8 mouse cellular contexts compared by ENCODE assay signal in genomic region chr4:55349452-55350218, GRCm38 (mm10). TPM values are rescaled to one million over a fixed set of nuclear protein-coding genes. Genes with fewer than 3 reads are reported as not detected.
A peak's percentile ranks its signal among the peaks of the same experiment; 100 is the strongest.
DNase-seq lines count a peak whose midpoint lies in the region; ATAC-seq and TF ChIP-seq lines count a peak whose summit lies in the region.

TSS of gene Rad23b (plus strand) at chr4:55350043.

- WGBS in heart, embryonic 11.5 days (ENCODE audit: insufficient replicate concordance): under 1% methylated on average over 74 of the region's 77 CpGs
- under 1% methylated on average over 77 of the region's 77 CpGs for WGBS in kidney, embryonic 16.5 days
- under 1% methylated on average over 77 of the region's 77 CpGs for WGBS in liver, adult 2 months

- no peaks in the 10 kb centered on the region for H3K9me3 ChIP-seq in heart, embryonic 11.5 days (replicated peaks; ENCODE audit: control insufficient read depth, low read length)
- H3K9me3 ChIP-seq in kidney, embryonic 16.5 days (ENCODE audit: low read length): no peaks in the 10 kb centered on the region

- H3K27me3 ChIP-seq in heart, embryonic 11.5 days (ENCODE audit: control insufficient read depth, insufficient read depth, low read length): no peaks in the 10 kb centered on the region
- H3K27me3 ChIP-seq in kidney, embryonic 16.5 days (ENCODE audit: insufficient read depth, low read length): no peaks in the 10 kb centered on the region
- H3K27me3 ChIP-seq in liver, adult 2 months (ENCODE audit: control insufficient read depth, insufficient read depth, low read length): no peaks in the 10 kb centered on the region
- no peaks in the 10 kb centered on the region for H3K27me3 ChIP-seq in myocyte (ENCODE audit: control insufficient read depth, insufficient read depth, insufficient read length)
- H3K27me3 ChIP-seq in splenic B cell, adult 2 months (ENCODE audit: control insufficient read depth, insufficient read depth, low read length, poor library complexity, severe bottlenecking): no peaks in the 10 kb centered on the region

- peak; percentile 83 for TF ChIP-seq POLR2A in liver, adult 2 months (IDR thresholded peaks at IDR 0.05; ENCODE audit: extremely low read depth, insufficient read depth, low read length)
- peak; percentile 94 for TF ChIP-seq POLR2A in myocyte (IDR thresholded peaks at IDR 0.05; ENCODE audit: insufficient read length, low read depth)

- peaks cover 17% of the 10 kb centered on the region for H3K79me2 ChIP-seq in liver, adult 2 months (ENCODE audit: control insufficient read depth, insufficient read depth, low read length)
- peaks cover 47% of the 10 kb centered on the region for H3K79me2 ChIP-seq in myocyte (ENCODE audit: control insufficient read depth, insufficient read depth)

- no peaks in the 10 kb centered on the region for H3K36me3 ChIP-seq in heart, embryonic 11.5 days (ENCODE audit: control insufficient read depth, insufficient read depth, low read length)
- H3K36me3 ChIP-seq in kidney, embryonic 16.5 days (ENCODE audit: insufficient read depth, low read length): no peaks in the 10 kb centered on the region
- no peaks in the 10 kb centered on the region for H3K36me3 ChIP-seq in liver, adult 2 months (ENCODE audit: control insufficient read depth, insufficient read depth, low read length)
- no peaks in the 10 kb centered on the region for H3K36me3 ChIP-seq in myocyte (ENCODE audit: control insufficient read depth, insufficient read depth)
- H3K36me3 ChIP-seq in splenic B cell, adult 2 months (ENCODE audit: control insufficient read depth, insufficient read depth, low read length, poor library complexity, severe bottlenecking): no peaks in the 10 kb centered on the region; the same call in 1 of the 2 replicates

- peaks cover 15% of the 10 kb centered on the region for H3K4me1 ChIP-seq in heart, embryonic 11.5 days (ENCODE audit: control insufficient read depth, insufficient read depth, low read length)
- peaks cover 20% of the 10 kb centered on the region for H3K4me1 ChIP-seq in kidney, embryonic 16.5 days (ENCODE audit: insufficient read depth, low read length)
- H3K4me1 ChIP-seq in liver, adult 2 months (ENCODE audit: control insufficient read depth, insufficient read depth, low read length): peaks cover 18% of the 10 kb centered on the region

- peak within 1 kb of the TSS; percentile 71 for H3K4me3 ChIP-seq in heart, embryonic 11.5 days (ENCODE audit: low read depth, low read length)
- peak within 1 kb of the TSS; percentile 97 for H3K4me3 ChIP-seq in kidney, embryonic 16.5 days (ENCODE audit: low read length)
- peak within 1 kb of the TSS; percentile 92 for H3K4me3 ChIP-seq in liver, adult 2 months (ENCODE audit: insufficient read depth, low read depth, low read length)
- peak within 1 kb of the TSS; percentile 70 for H3K4me3 ChIP-seq in myocyte

- H3K4me2 ChIP-seq in heart, embryonic 11.5 days: peak within 1 kb of the TSS; percentile 86
- H3K4me2 ChIP-seq in kidney, embryonic 16.5 days (replicated peaks; ENCODE audit: low read depth, low read length): peak within 1 kb of the TSS; percentile 82
- H3K4me2 ChIP-seq in myocyte (ENCODE audit: low read depth): peak within 1 kb of the TSS; percentile 80

- ATAC-seq in erythroblast, adult 5-6 weeks (replicated peaks; ENCODE audit: low FRiP score, poor library complexity, severe bottlenecking): peak; percentile 95
- ATAC-seq in heart, embryonic 11.5 days (replicated peaks; ENCODE audit: insufficient number of reproducible peaks, low FRiP score, low TSS enrichment): peak; percentile 97
- ATAC-seq in kidney, embryonic 16.5 days (ENCODE audit: low FRiP score, low TSS enrichment): peak; percentile 97

- H3ac ChIP-seq in myocyte (ENCODE audit: control insufficient read depth, insufficient read length): peak within 1 kb of the TSS; percentile 96

- peak; percentile 100 for DNase-seq in B cell, adult 2 months
- DNase-seq in brain, adult 2 months (ENCODE audit: low read depth, low spot score): peak; percentile 99
- peak; percentile 88 for DNase-seq in liver, adult 2 months (ENCODE audit: extremely low read depth, low read depth, low spot score)
- DNase-seq in splenic B cell, adult 2 months (ENCODE audit: low read depth, low spot score): peak; percentile 100

- no peak for TF ChIP-seq CTCF in liver, adult 2 months (IDR thresholded peaks at IDR 0.05; ENCODE audit: low read depth, low read length)

- peak within 1 kb of the TSS; percentile 80 for H3K9ac ChIP-seq in heart, embryonic 11.5 days (ENCODE audit: low read depth, low read length)
- peak within 1 kb of the TSS; percentile 96 for H3K9ac ChIP-seq in kidney, embryonic 16.5 days (replicated peaks; ENCODE audit: low read length)
- H3K9ac ChIP-seq in liver, adult 2 months (ENCODE audit: low read depth, low read length): peak within 1 kb of the TSS; percentile 90

- H3K27ac ChIP-seq in heart, embryonic 11.5 days (ENCODE audit: low read depth, low read length): peak within 1 kb of the TSS; percentile 91
- peak within 1 kb of the TSS; percentile 91 for H3K27ac ChIP-seq in kidney, embryonic 16.5 days (ENCODE audit: low read length)
- H3K27ac ChIP-seq in liver, adult 2 months (replicated peaks; ENCODE audit: insufficient read depth, low read depth, low read length): peak within 1 kb of the TSS; percentile 96

TF ChIP-seq in myocyte, 11 proteins besides CTCF, POLR2A, EP300 and RAD21:
- TF ChIP-seq MYOG (IDR thresholded peaks at IDR 0.05; ENCODE audit: control insufficient read depth in 1 of 3, insufficient read depth in 1 of 3, insufficient read length in 2 of 3, low read depth in 2 of 3): peak in 1 of 3 experiments; percentile 53
- TF ChIP-seq USF1 (IDR thresholded peaks at IDR 0.05; ENCODE audit: low read depth): no peak
- TF ChIP-seq E2F4 (IDR thresholded peaks at IDR 0.05; ENCODE audit: insufficient read depth): no peak
- TF ChIP-seq POLR2AphosphoS2 (IDR thresholded peaks at IDR 0.05; ENCODE audit: insufficient read length, low read depth): peak; percentile 98
- peak; percentile 26 for TF ChIP-seq REST (IDR thresholded peaks at IDR 0.05; ENCODE audit: insufficient read depth, insufficient read length)
- no peak for TF ChIP-seq MAX (IDR thresholded peaks at IDR 0.05; ENCODE audit: low read depth)
- TF ChIP-seq MYOD1 (IDR thresholded peaks at IDR 0.05; ENCODE audit: control insufficient read depth in 1 of 3, insufficient read length in 2 of 3, low read depth in 2 of 3): no peak
- no peak for TF ChIP-seq TCF3 (IDR thresholded peaks at IDR 0.05; ENCODE audit: insufficient read length, low read depth)
- no peak for TF ChIP-seq TCF12 (IDR thresholded peaks at IDR 0.05; ENCODE audit: insufficient read depth, poor library complexity, severe bottlenecking)
- peak; percentile 60 for TF ChIP-seq SRF (IDR thresholded peaks at IDR 0.05; ENCODE audit: control insufficient read depth, insufficient read length, low read depth)
- TF ChIP-seq CEBPB (IDR thresholded peaks at IDR 0.05; ENCODE audit: insufficient read depth, poor library complexity, severe bottlenecking): peak; percentile 100
TF ChIP-seq in myocyte: peak in this region for 5.

RNA-seq across cellular contexts. Expression of gene Rad23b, which starts in this region (rescaled TPM):
- 29.4 and 32.2 TPM in 2 replicates for total RNA-seq in erythroblast, adult 5-6 weeks (2015; ENCODE audit: low replicate concordance)
- total RNA-seq in erythroblast, adult 5-6 weeks (2017; ENCODE audit: low replicate concordance): 21.1 and 31.1 TPM in 2 replicates
- 49.6 and 71.3 TPM in 2 replicates for polyA plus RNA-seq in heart, embryonic 11.5 days (2014; fragmentation: Nextera tagmentation; extraction: Ambion mirVana)
- 69.5 and 75.0 TPM in 2 replicates for polyA plus RNA-seq in kidney, embryonic 16.5 days (2015; fragmentation: Nextera tagmentation; extraction: Ambion mirVana)
- 99.7 and 101 TPM in 2 replicates for total RNA-seq in liver, adult 2 months (2014; rRNA removed)
- 250 and 257 TPM in 2 replicates for polyA plus RNA-seq in liver, adult 2 months (2012; rRNA removed)
- polyA plus RNA-seq in myocyte (2012; fragmentation: generic; extraction: Trizol): 165 TPM

Comparison
In these comparisons a context has a peak if more than half of its experiments do, and no peak if none do; other contexts are left out.
1. Peak in every context shown above with its lines: DNase-seq, ATAC-seq, H3K4me3 ChIP-seq and H3K27ac ChIP-seq.